Mouse (Mus musculus) cerebellum, adult 2 months (tissue): ENCODE results near the gene Acadl. TPM values are rescaled to one million over a fixed set of nuclear protein-coding genes. Genes with fewer than 3 reads are reported as not detected.

Experiments
- DNase-seq, 2 experiments: peaks; one replicate each; pipeline ENCODE4 v3.0.0; 2021
- H3K27ac ChIP-seq: fragments of 200-500 bp; 2 replicates; pipeline ENCODE4 v1.5.1; 2012; ENCODE audit warnings: low read length, control low read depth, inconsistent platforms; ENCODE audit not compliant: insufficient read depth
- H3K27me3 ChIP-seq: fragments of 200-500 bp; 2 replicates; pipeline ENCODE4 v1.6.1; 2012; ENCODE audit warnings: inconsistent platforms, mild to moderate bottlenecking, low read length, moderate library complexity; ENCODE audit not compliant: control insufficient read depth, insufficient read depth
- H3K4me1 ChIP-seq: fragments of 200-500 bp; 2 replicates; pipeline ENCODE4 v1.6.1; 2011; ENCODE audit warnings: low read length; ENCODE audit not compliant: control insufficient read depth, insufficient read depth
- H3K4me3 ChIP-seq: fragments of 200-500 bp; replicated peaks from 2 replicates; pipeline ENCODE3; 2011; ENCODE audit warnings: mild to moderate bottlenecking, low read depth, low read length, control low read depth; ENCODE audit not compliant: insufficient read depth
- CTCF ChIP-seq: fragments of 200-500 bp; IDR thresholded peaks from 2 replicates; pipeline ENCODE4 v1.5.1; 2011; ENCODE audit warnings: low read depth, mild to moderate bottlenecking, control low read depth, low read length, moderate library complexity, borderline replicate concordance; ENCODE audit not compliant: insufficient read depth
- POLR2A ChIP-seq: fragments of 200-500 bp; IDR thresholded peaks from 2 replicates; pipeline ENCODE4 v1.6.1; 2011; ENCODE audit warnings: low read length, control low read depth, borderline replicate concordance; ENCODE audit not compliant: insufficient read depth
- WGBS: fragments of 180-500 bp; shearing (Covaris S2); methylation state at CpG from one replicate; pipeline ENCODE4 v1.1.7; 2018; 5-methylcytosine and 5-hydroxymethylcytosine counted together
- polyA plus RNA-seq: library from polyadenylated mRNA; depleted of rRNA; stranded (reverse); fragments of >200 nt; gene quantifications from 2 replicates; pipeline ENCODE4 v1.2.3, GENCODE M21; 2012

Gene Acadl
- polyA plus RNA-seq, 1 experiment, result 37.5 TPM

- H3K4me3 ChIP-seq, result peak overlapping the region; percentile 97
- peak; percentile 92 to 99 for DNase-seq
- H3K27me3 ChIP-seq, result no peaks in the 10 kb centered on the region
- no peaks in the 10 kb centered on the region for H3K4me1 ChIP-seq
- WGBS, result under 1% methylated on average over 56 of the region's 63 CpGs
- peak overlapping the region; percentile 89 for H3K27ac ChIP-seq
- TF ChIP-seq CTCF (no peak), POLR2A (peak; percentile 71; the same call in 1 of the 2 replicates)
Observed at GRCm38 (mm10) chr1:66816837-66817452, 46.1 kb downstream of the Acadl start.

GRCm38 (mm10) chr1:66815941-66816777 lies 46.9 kb downstream of the Acadl start:
- TF ChIP-seq CTCF (no peak), POLR2A (no peak)
- Histone ChIP-seq H3K4me3 (peak overlapping the region; percentile 94), H3K4me1 (no peaks in the 10 kb centered on the region), H3K27me3 (no peaks in the 10 kb centered on the region), H3K27ac (peak overlapping the region; percentile 89)
- WGBS, result under 1% methylated on average over 39 of the region's 39 CpGs
- DNase-seq, result peak; percentile 65 to 69

- H3K27me3 ChIP-seq, result no peaks in the 10 kb centered on the region
- no peak for DNase-seq
- H3K4me3 ChIP-seq, result no peak overlapping the region
- no peak overlapping the region for H3K27ac ChIP-seq
- H3K4me1 ChIP-seq, result no peaks in the 10 kb centered on the region
- no peak for TF ChIP-seq CTCF
- TF ChIP-seq POLR2A, result no peak
- 47% methylated on average over 8 of the region's 8 CpGs for WGBS
Observed at GRCm38 (mm10) chr1:66814756-66815155, 48.3 kb downstream of the Acadl start.

GRCm38 (mm10) chr1:66813191-66813590 lies 49.9 kb downstream of the Acadl start:
- H3K4me3 ChIP-seq, result no peak overlapping the region
- no peak overlapping the region for H3K27ac ChIP-seq
- no peak for DNase-seq
- H3K4me1 ChIP-seq, result no peaks in the 10 kb centered on the region
- WGBS, result 60% methylated on average over 1 of the region's 1 CpGs
- H3K27me3 ChIP-seq, result no peaks in the 10 kb centered on the region
- TF ChIP-seq CTCF (no peak), POLR2A (no peak)

- WGBS, result 64% methylated on average over 1 of the region's 1 CpGs
- Histone ChIP-seq H3K4me1 (no peaks in the 10 kb centered on the region), H3K27me3 (no peaks in the 10 kb centered on the region), H3K27ac (no peak overlapping the region), H3K4me3 (no peak overlapping the region)
- TF ChIP-seq CTCF (no peak), POLR2A (no peak)
- DNase-seq, result no peak
Observed at GRCm38 (mm10) chr1:66806821-66807220, 56.3 kb downstream of the Acadl start.

GRCm38 (mm10) chr1:66805408-66805807 lies 57.7 kb downstream of the Acadl start:
- H3K27me3 ChIP-seq, result no peaks in the 10 kb centered on the region
- H3K4me3 ChIP-seq, result no peak overlapping the region
- TF ChIP-seq POLR2A, result no peak
- TF ChIP-seq CTCF, result no peak
- no peak overlapping the region for H3K27ac ChIP-seq
- DNase-seq, result no peak
- H3K4me1 ChIP-seq, result no peaks in the 10 kb centered on the region
- whole genome bisulfite sequencing, result 92% methylated on average over 1 of the region's 1 CpGs

GRCm38 (mm10) chr1:66804710-66805109 lies 58.4 kb downstream of the Acadl start:
- no peak for TF ChIP-seq POLR2A
- TF ChIP-seq CTCF, result no peak
- no peaks in the 10 kb centered on the region for H3K27me3 ChIP-seq
- H3K4me3 ChIP-seq, result no peak overlapping the region
- no peak for DNase-seq
- H3K4me1 ChIP-seq, result no peaks in the 10 kb centered on the region
- WGBS, result 78% methylated on average over 5 of the region's 5 CpGs
- no peak overlapping the region for H3K27ac ChIP-seq

GRCm38 (mm10) chr1:66797962-66798361 lies 65.1 kb downstream of the Acadl start:
- WGBS, result 96% methylated on average over 2 of the region's 2 CpGs
- no peak for TF ChIP-seq CTCF
- TF ChIP-seq POLR2A, result no peak
- Histone ChIP-seq H3K27ac (no peak overlapping the region), H3K4me1 (no peaks in the 10 kb centered on the region), H3K27me3 (no peaks in the 10 kb centered on the region), H3K4me3 (no peak overlapping the region)
- no peak for DNase-seq
